Mouse (Mus musculus): Measurements from ENCODE around the gene Slc38a11. TPM values are rescaled to one million over a fixed set of nuclear protein-coding genes. Genes with fewer than 3 reads are reported as not detected.

Slc38a11 gene
- polyA plus RNA-seq, 1 experiment from 2014 or later, result 0.53 TPM

- Histone ChIP-seq H3K27ac (no peak overlapping the region), H3K27me3 (no peaks in the 10 kb centered on the region), H3K9me3 (no peaks in the 10 kb centered on the region), H3K4me1 (replicated peaks) (no peaks in the 10 kb centered on the region), H3K9ac (replicated peaks) (no peak overlapping the region), H3K36me3 (no peaks in the 10 kb centered on the region), H3K4me2 (no peak overlapping the region), H3K4me3 (replicated peaks) (no peak overlapping the region)
- ATAC-seq (ENCODE audit: insufficient number of reproducible peaks, insufficient read depth, low FRiP score, low TSS enrichment, low read depth), result no peak
- 78% methylated on average over 6 of the region's 6 CpGs for WGBS
These were observed 41.7 kb downstream of the Slc38a11 start for GRCm38 (mm10) chr2:65321998-65322754.

GRCm38 (mm10) chr2:65320975-65321374 lies 42.9 kb downstream of the Slc38a11 start:
- Histone ChIP-seq H3K36me3 (no peaks in the 10 kb centered on the region), H3K4me2 (no peak overlapping the region)
- 63% methylated on average over 2 of the region's 2 CpGs for WGBS

GRCm38 (mm10) chr2:65316721-65317120 lies 47.1 kb downstream of the Slc38a11 start:
- Histone ChIP-seq H3K4me1 (replicated peaks) (no peaks in the 10 kb centered on the region), H3K4me3 (replicated peaks) (no peak overlapping the region), H3K36me3 (no peaks in the 10 kb centered on the region), H3K9me3 (no peaks in the 10 kb centered on the region), H3K27me3 (no peaks in the 10 kb centered on the region), H3K9ac (replicated peaks) (no peak overlapping the region), H3K27ac (no peak overlapping the region), H3K4me2 (no peak overlapping the region)
- no peak for ATAC-seq (ENCODE audit: insufficient number of reproducible peaks, insufficient read depth, low FRiP score, low TSS enrichment, low read depth)
- WGBS, result 89% methylated on average over 12 of the region's 12 CpGs

More at GRCm38 (mm10) chr2:65320975-65321374, 42.9 kb downstream of the Slc38a11 start:
- Histone ChIP-seq H3K27ac (no peak overlapping the region), H3K9me3 (no peaks in the 10 kb centered on the region), H3K4me1 (replicated peaks) (no peaks in the 10 kb centered on the region), H3K4me3 (replicated peaks) (no peak overlapping the region), H3K27me3 (no peaks in the 10 kb centered on the region), H3K9ac (replicated peaks) (no peak overlapping the region)
- ATAC-seq (ENCODE audit: insufficient number of reproducible peaks, insufficient read depth, low FRiP score, low TSS enrichment, low read depth), result no peak

GRCm38 (mm10) chr2:65311250-65311649 lies 52.6 kb downstream of the Slc38a11 start:
- Histone ChIP-seq H3K9ac (replicated peaks) (no peak overlapping the region), H3K4me3 (replicated peaks) (no peak overlapping the region), H3K9me3 (no peaks in the 10 kb centered on the region), H3K36me3 (no peaks in the 10 kb centered on the region), H3K27ac (no peak overlapping the region), H3K27me3 (no peaks in the 10 kb centered on the region), H3K4me1 (replicated peaks) (no peaks in the 10 kb centered on the region), H3K4me2 (no peak overlapping the region)
- ATAC-seq (ENCODE audit: insufficient number of reproducible peaks, insufficient read depth, low FRiP score, low TSS enrichment, low read depth), result no peak
- WGBS, result 77% methylated on average over 3 of the region's 3 CpGs

- H3K27ac ChIP-seq, result no peak overlapping the region
- H3K36me3 ChIP-seq, result no peaks in the 10 kb centered on the region
- no peaks in the 10 kb centered on the region for H3K9me3 ChIP-seq
- no peaks in the 10 kb centered on the region for H3K27me3 ChIP-seq
- ATAC-seq (ENCODE audit: insufficient number of reproducible peaks, insufficient read depth, low FRiP score, low TSS enrichment, low read depth), result no peak
- H3K4me1 ChIP-seq (replicated peaks), result no peaks in the 10 kb centered on the region
- no peak overlapping the region for H3K9ac ChIP-seq (replicated peaks)
- 15% methylated on average over 2 of the region's 2 CpGs for WGBS
- H3K4me2 ChIP-seq, result no peak overlapping the region
- no peak overlapping the region for H3K4me3 ChIP-seq (replicated peaks)
These were observed 67.3 kb downstream of the Slc38a11 start for GRCm38 (mm10) chr2:65296541-65296940.

- ATAC-seq (ENCODE audit: insufficient number of reproducible peaks, insufficient read depth, low FRiP score, low TSS enrichment, low read depth), result no peak
- 79% methylated on average over 8 of the region's 8 CpGs for WGBS
- Histone ChIP-seq H3K36me3 (no peaks in the 10 kb centered on the region), H3K27me3 (no peaks in the 10 kb centered on the region), H3K4me3 (replicated peaks) (no peak overlapping the region), H3K9ac (replicated peaks) (no peak overlapping the region), H3K4me2 (no peak overlapping the region), H3K9me3 (no peaks in the 10 kb centered on the region), H3K27ac (no peak overlapping the region), H3K4me1 (replicated peaks) (no peaks in the 10 kb centered on the region)
These were observed 69.7 kb downstream of the Slc38a11 start for GRCm38 (mm10) chr2:65294092-65294491.

- Histone ChIP-seq H3K9ac (replicated peaks) (no peak overlapping the region), H3K4me2 (no peak overlapping the region), H3K27ac (no peak overlapping the region), H3K4me3 (replicated peaks) (no peak overlapping the region), H3K4me1 (replicated peaks) (no peaks in the 10 kb centered on the region), H3K27me3 (no peaks in the 10 kb centered on the region), H3K36me3 (no peaks in the 10 kb centered on the region), H3K9me3 (no peaks in the 10 kb centered on the region)
- 91% methylated on average over 8 of the region's 8 CpGs for WGBS
- ATAC-seq (ENCODE audit: insufficient number of reproducible peaks, insufficient read depth, low FRiP score, low TSS enrichment, low read depth), result no peak
These were observed 70.4 kb downstream of the Slc38a11 start for GRCm38 (mm10) chr2:65293411-65293810.

GRCm38 (mm10) chr2:65289721-65290120 lies 74.1 kb downstream of the Slc38a11 start:
- H3K27me3 ChIP-seq, result no peaks in the 10 kb centered on the region
- H3K9ac ChIP-seq (replicated peaks), result no peak overlapping the region
- no peak for ATAC-seq (ENCODE audit: insufficient number of reproducible peaks, insufficient read depth, low FRiP score, low TSS enrichment, low read depth)
- H3K4me2 ChIP-seq, result no peak overlapping the region
- no peaks in the 10 kb centered on the region for H3K9me3 ChIP-seq
- H3K4me1 ChIP-seq (replicated peaks), result no peaks in the 10 kb centered on the region; the same call in 1 of the 2 replicates
- H3K27ac ChIP-seq, result no peak overlapping the region
- 86% methylated on average over 4 of the region's 4 CpGs for WGBS
- no peaks in the 10 kb centered on the region for H3K36me3 ChIP-seq
- H3K4me3 ChIP-seq (replicated peaks), result no peak overlapping the region

GRCm38 (mm10) chr2:65288696-65289095 lies 75.1 kb downstream of the Slc38a11 start:
- no peak overlapping the region for H3K27ac ChIP-seq
- no peak for ATAC-seq (ENCODE audit: insufficient number of reproducible peaks, insufficient read depth, low FRiP score, low TSS enrichment, low read depth)
- H3K9me3 ChIP-seq, result no peaks in the 10 kb centered on the region
- H3K36me3 ChIP-seq, result no peaks in the 10 kb centered on the region
- no peak overlapping the region for H3K9ac ChIP-seq (replicated peaks)
- no peak overlapping the region for H3K4me3 ChIP-seq (replicated peaks)
- no peaks in the 10 kb centered on the region for H3K27me3 ChIP-seq
- H3K4me2 ChIP-seq, result no peak overlapping the region
- 84% methylated on average over 1 of the region's 1 CpGs for WGBS
- H3K4me1 ChIP-seq (replicated peaks), result no peaks in the 10 kb centered on the region; the same call in 1 of the 2 replicates

- H3K4me2 ChIP-seq, result no peak overlapping the region
- WGBS, result 39% methylated on average over 3 of the region's 3 CpGs
- H3K27ac ChIP-seq, result no peak overlapping the region
- H3K27me3 ChIP-seq, result no peaks in the 10 kb centered on the region
- H3K9me3 ChIP-seq, result no peaks in the 10 kb centered on the region
- no peaks in the 10 kb centered on the region for H3K36me3 ChIP-seq
- no peak overlapping the region for H3K9ac ChIP-seq (replicated peaks)
- H3K4me1 ChIP-seq (replicated peaks), result no peaks in the 10 kb centered on the region; the same call in 1 of the 2 replicates
- no peak overlapping the region for H3K4me3 ChIP-seq (replicated peaks)
- ATAC-seq (ENCODE audit: insufficient number of reproducible peaks, insufficient read depth, low FRiP score, low TSS enrichment, low read depth), result no peak
These were observed 78.5 kb downstream of the Slc38a11 start for GRCm38 (mm10) chr2:65285380-65285779.

GRCm38 (mm10) chr2:65282979-65283378 lies 80.9 kb downstream of the Slc38a11 start:
- no peak overlapping the region for H3K9ac ChIP-seq (replicated peaks)

More at GRCm38 (mm10) chr2:65282979-65283378, 80.9 kb downstream of the Slc38a11 start:
- no peak overlapping the region for H3K4me2 ChIP-seq
- ATAC-seq (ENCODE audit: insufficient number of reproducible peaks, insufficient read depth, low FRiP score, low TSS enrichment, low read depth), result no peak
- no peaks in the 10 kb centered on the region for H3K9me3 ChIP-seq
- H3K4me3 ChIP-seq (replicated peaks), result no peak overlapping the region
- H3K36me3 ChIP-seq, result no peaks in the 10 kb centered on the region
- H3K27me3 ChIP-seq, result no peaks in the 10 kb centered on the region
- no peaks in the 10 kb centered on the region; the same call in 1 of the 2 replicates for H3K4me1 ChIP-seq (replicated peaks)
- WGBS, result 89% methylated on average over 6 of the region's 6 CpGs
- H3K27ac ChIP-seq, result no peak overlapping the region

Measured in limb, embryonic 12.5 days (tissue).